Mouse (Mus musculus): Measurements from ENCODE around the gene Tmem164.

GRCm38 (mm10) chrX:142828184-142828908 lies 147.1 kb downstream of the Tmem164 start:
- no peak for TF ChIP-seq SRF (IDR thresholded peaks at IDR 0.05; ENCODE audit: control insufficient read depth, insufficient read length, low read depth)
- TF ChIP-seq POLR2A (IDR thresholded peaks at IDR 0.05; ENCODE audit: insufficient read length, low read depth): no peak
- no peak for TF ChIP-seq MYOG (IDR thresholded peaks at IDR 0.05; ENCODE audit: control insufficient read depth in 1 of 3, insufficient read depth in 1 of 3, insufficient read length in 2 of 3, low read depth in 2 of 3)
- no peak for TF ChIP-seq POLR2AphosphoS2 (IDR thresholded peaks at IDR 0.05; ENCODE audit: insufficient read length, low read depth)
- no peak for TF ChIP-seq MYOD1 (IDR thresholded peaks at IDR 0.05; ENCODE audit: control insufficient read depth in 1 of 3, insufficient read length in 2 of 3, low read depth in 2 of 3)
- TF ChIP-seq E2F4 (IDR thresholded peaks at IDR 0.05; ENCODE audit: insufficient read depth): no peak
- TF ChIP-seq MAX (IDR thresholded peaks at IDR 0.05; ENCODE audit: low read depth): no peak
- TF ChIP-seq TCF12 (IDR thresholded peaks at IDR 0.05; ENCODE audit: insufficient read depth, poor library complexity, severe bottlenecking): no peak
- TF ChIP-seq USF1 (IDR thresholded peaks at IDR 0.05; ENCODE audit: low read depth): no peak
- no peak for TF ChIP-seq TCF3 (IDR thresholded peaks at IDR 0.05; ENCODE audit: insufficient read length, low read depth)
- no peak for TF ChIP-seq CEBPB (IDR thresholded peaks at IDR 0.05; ENCODE audit: insufficient read depth, poor library complexity, severe bottlenecking)

All from myocyte (in vitro differentiated cells).